Mouse (Mus musculus): ENCODE results near the gene Rap1gap.

Rap1gap gene

DNA sequence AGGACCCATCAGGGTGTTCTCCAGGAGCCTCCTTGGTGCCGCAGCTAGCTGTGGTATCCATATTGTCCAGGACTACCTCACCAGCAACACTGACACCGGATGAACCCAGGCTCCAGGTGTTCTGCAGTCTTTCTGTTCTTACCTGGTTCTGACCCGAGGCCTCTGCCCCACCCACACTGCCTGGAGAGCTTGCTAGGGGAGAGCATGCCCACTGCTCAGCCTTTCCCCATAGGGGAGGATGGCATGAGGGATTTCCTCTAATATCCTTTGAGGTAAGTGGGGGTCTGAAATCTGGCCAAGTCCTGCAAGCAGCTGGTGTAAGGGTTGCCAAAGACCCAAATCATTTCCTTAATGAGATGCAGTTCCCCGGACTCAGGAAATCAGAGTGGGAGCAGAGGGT, 1.0 kb upstream of the Rap1gap start:
- DNase-seq: no peak

DNA sequence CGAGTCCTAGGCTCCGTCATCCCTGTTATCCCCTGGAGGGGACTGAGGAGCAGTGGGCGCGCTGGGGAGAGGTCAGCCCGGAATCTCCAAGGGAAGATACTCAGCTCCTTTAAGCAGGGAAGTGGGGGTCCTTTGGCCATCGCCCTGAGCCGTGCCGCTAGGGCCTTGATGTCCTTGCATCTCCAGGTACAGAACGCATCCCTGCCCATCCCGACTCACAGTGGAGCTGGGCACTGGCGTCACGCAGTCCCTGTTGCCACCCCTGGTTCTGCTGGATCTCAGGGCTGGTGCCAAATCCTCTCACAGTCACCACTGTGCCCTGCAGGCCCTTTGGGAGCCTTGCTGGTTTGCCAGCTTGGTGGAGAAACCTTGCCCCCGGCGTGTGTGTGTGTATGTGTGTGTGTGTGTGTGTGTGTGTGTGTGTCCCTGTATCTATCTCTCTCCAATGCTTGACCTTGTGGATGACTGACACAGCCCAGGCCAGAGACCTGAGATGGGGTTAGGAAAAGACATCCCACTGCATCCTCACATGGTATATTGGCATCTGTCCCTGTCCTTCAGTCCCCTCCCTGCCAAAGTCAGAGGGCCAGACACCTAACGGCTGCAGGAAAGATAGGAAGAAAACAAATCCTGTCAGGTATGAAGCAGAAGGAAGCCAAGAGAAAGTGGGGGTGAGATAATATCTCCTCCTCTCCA, 602 bp downstream of the Rap1gap start:
- no peak for DNase-seq

DNA sequence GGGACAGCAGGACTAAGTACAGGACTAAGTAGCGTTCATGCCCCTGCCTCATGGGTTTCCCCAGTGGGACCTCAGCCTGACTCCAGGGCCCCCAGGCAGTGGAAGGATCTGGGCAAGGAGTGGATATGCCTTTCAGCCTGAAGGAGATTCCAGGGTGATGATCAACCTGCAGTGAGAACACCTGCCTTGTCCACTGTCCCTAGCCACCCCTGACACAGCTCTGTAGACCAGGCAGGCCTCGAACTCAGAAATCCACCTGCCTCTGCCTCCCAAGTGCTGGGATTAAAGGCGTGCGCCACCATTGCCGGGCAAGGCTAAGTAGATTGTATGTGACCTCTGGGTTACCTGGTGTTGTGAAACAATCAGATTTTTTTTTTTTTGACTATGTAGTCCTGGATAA, 1.3 kb downstream of the Rap1gap start:
- no peak for DNase-seq

DNA sequence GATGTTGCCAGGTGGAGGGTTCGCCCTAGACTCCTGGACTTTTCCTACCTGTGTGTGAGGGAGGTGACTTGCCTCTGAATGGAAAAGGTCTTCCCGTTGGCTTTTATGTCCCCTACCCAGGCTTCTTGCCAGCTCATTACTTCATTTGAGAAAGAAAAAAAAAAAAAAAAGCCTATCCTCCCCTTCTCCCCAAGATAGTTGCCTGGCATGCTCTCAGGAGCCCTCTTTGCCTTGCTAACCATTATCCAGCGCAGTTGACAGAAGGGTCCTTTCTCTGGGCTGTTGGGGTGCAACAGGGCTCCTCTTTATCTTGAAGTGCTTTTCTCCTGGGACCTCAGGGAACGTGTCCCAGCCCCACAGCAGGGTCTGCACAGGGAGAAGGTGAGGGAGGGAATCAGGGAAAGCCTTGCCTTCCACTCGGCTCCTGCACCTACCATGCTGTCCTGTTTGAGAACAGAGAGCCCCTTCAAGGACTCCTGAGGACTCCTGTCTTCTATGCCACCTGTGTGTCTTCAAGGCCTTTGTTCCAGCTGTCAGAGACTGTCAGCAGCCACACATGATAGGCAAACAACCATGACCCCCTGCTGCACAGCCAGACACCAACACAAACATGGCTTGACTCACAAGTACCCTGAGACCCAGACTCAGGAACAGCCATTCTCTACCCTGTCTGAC, 1.9 kb downstream of the Rap1gap start:
- DNase-seq: no peak

DNA sequence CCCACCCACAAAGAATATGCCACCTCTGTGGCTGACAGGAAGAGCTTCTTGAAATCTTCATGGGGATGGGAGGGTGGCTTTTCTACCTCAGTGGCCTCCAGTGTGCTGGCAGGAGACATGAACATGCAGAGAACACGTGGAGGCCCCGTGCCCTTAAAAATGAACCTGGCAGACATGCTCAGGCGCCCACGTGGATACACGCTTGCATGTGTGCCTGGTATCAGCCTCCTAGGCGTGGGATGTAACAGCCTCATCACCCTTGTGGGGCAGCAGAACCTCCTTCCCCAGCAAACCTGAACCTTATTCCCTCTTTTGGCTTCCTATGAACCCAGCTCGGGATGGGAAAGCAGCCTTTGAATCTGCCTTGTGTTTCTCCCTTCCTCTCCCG, 2.4 kb downstream of the Rap1gap start:
- no peak for DNase-seq

DNA sequence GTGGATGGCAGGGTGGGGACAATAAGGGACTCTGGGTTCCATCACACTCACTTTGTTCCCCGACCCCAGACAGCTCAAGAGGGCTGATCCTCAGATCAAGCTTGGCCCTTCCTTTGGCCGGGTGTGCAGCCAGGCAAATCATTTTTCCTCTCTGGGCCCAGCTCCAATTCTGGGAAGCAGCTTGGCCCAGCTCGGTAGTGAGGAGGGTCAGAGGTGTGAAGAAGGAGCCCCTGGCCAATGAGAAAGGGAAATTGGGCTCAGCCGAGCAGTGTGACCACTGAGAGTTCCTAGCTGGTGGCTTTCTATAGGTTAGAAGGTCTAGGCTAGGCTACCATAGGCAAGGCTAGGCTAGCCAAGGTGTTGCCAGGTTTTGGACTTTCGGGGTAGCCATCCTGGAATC, 3.2 kb downstream of the Rap1gap start:
- DNase-seq: peak; percentile 47 to 56

DNA sequence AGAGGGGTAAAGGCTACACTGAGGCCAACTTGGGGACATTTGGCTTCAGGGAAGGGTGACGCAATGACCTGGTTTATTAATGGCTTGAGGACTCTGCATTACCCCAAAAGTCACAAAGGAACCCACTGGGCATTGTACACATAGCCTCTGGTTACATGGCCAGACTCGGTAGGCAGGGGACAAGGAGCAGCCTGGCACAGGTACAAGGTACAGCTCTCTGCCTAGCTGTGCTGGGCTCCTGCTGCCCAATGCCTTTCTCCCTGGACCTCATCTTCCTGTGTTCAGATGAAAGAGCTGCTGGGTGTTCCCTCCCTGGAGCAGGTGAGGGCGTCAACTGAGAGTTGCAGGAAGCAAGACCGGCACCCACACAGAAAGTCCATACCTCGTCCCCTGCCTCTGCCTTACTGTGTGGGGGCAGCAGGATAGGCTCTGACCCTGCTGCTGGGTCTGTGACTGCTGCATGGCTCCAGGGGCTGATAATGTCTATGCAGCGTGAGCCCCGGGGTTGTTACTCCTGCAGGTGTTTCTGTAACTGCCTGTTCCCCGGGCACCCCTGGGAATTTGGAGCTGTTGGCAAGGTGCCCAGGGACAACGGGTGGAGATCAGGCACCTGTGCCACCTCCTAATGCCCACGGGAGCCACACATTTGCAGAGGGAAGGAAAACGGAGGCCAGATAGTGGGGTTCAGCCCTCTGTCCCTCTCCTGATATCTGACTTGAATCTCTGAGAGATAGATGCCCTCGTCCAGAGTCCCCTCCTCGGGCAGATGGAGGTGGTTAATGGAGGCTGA, 7.4 kb downstream of the Rap1gap start:
- DNase-seq: no peak

DNA sequence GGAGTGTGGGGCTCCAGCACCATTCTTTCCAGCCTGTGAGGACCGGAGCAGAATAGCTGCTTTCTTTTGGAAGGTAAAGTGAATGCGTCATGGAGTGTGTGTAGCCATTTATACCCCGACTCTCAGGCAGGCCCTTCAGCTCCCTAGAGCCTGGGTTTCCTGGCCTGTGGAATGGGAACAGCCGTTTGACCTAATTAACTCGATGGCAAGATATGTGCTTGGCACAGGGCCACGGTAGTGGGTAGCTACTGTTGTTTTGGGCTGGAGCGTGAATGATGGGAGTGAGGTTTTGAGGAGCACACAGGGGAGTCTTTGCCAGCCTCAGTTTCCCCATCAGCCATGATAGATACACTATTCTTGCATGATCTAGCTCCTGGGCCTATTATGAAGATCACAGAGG, 11.0 kb downstream of the Rap1gap start:
- DNase-seq: no peak

DNA sequence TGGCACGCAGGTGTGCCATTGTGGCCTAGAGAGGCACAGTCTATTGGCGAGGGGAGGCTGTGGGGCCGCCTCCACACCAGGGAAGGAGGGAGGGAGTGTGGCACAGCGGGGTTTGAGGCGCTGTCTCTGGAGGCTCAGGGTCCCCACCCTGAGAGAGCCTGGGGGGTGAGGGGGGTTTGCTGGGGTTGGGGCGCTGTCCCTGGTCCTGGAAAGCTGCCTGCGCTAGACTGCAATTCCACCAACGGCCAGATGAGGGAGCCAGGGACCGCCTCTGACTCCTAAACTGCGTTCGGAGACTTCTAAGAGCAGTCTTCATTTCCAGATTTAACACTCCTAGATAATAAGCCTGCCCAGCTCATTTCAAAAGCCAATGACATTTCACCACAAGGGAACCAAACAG, 11.5 kb downstream of the Rap1gap start:
- DNase-seq: peak; percentile 68 to 85

DNA sequence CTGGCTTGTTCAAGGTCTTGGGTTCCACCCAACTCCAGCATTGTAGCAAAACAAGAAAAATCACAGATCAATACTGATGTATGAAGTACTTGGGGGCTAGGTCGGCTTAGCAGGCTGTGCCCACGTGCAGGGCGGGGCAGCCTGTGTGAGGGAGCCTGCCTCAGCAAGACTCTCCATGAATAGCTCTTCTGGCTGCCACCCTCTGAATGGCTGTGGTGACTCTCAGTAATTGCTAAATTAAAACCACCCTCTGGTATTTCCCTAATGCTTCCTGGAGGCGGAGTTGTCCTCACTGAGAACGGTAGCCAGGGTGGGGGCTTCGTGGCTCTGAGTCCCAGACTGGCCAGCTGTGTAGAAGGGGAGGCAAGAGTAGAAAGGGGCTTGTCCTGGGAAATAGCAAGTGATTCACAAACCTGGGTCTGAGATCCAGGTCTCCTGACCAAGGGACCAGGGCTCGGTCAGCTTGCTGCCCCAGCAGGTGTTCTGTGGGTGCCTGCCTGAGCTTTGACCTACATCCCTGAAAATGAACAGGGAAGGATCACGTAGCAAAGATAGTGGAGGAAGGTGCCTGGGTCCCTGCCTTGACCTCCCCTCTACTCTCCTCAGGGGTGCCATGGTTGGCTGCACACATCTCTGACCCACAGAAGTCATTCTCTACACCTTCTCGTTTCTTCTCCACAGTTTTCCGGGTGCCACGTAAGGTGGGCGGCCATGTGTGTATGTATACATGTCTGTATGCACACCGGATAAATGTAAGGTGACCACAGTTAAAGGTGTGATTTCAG, 12.4 kb downstream of the Rap1gap start:
- DNase-seq: no peak

DNA sequence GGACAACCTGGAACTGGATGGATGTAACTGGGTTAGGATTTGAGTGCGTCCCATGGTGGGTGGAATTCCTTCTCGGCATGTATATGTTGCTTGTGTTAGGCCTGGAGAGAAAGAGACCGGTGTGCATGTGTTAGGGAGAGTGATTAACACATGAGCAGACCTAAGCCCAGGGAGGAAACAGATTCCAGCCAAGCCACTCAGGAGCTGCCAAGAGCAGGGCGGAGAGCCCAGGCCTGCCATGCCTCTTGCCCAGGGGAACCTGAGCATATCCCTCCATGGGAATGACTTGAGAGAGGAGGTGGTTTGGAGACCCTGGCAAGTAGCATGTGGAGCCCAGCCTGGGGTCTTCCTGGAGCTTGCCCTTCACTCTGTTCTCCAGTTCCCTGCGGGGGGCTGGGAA, 13.4 kb downstream of the Rap1gap start:
- DNase-seq: no peak

DNA sequence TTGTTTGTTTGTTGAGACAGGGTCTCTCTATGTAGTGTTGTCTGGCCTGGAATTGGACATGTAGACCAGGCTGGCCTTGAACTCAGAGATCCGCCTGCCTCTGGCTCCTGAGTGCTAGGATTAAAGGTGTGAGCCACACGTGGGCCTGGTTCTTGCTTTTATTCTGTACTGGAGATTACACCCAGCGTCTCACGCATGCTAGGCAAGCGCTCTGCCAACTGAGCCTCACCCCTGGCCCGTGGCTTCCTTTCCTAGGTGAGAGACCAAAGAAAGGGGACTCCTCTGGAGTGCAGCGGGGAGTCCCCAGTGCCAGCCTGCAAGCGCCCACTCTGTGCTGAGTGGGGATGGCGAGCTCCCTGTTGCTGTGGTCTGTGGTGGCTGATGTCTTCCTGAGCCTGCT, 14.0 kb downstream of the Rap1gap start:
- DNase-seq: no peak

DNA sequence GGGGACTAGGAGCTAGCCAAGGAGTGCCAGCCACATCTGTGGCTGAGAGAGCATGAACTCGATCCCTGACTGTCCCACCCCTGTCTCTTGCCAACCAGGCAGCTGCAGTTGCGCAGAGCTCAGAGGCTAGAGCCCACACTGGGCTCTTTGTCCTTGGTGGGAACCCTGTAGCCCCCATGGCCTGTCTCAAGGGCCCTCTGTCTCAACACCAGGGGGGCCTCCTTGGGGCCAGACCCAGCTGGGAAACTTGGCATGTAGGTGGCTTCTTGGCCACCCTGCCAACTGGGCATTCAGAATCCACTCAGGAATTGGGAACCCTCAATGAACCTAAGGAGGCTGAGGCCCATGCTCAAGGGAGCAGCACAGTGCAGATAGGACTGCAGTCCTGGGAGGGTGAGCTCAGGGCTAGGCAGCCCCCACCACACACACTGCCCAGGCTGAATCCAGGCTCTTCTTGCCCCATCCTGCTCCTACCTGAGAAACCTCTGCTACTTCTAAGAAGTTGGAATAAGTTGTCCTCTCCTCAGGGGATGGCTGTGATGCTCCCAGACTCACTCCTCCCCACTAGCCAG, 15.5 kb downstream of the Rap1gap start:
- DNase-seq: no peak

DNA sequence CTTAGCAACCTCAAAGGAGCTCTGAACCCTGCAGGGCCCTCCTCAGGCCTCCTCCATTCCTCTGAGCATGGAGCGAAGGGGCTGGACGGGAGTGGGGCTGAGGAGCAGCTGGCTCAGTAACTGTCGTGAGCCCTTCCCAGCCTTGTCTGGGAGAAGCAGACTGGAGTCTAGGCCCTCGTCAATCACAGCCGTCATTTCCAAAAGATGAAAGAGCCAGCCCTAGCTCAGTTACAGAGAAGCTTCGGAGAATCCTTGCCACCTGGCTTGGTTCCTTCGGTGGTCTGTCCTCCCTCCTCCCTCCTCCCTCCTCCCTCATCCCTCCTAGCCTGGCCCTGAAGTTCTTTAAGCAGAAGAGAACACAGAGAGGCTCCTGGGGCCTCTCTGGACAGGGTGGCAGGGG, 16.2 kb downstream of the Rap1gap start:
- no peak for DNase-seq

DNA sequence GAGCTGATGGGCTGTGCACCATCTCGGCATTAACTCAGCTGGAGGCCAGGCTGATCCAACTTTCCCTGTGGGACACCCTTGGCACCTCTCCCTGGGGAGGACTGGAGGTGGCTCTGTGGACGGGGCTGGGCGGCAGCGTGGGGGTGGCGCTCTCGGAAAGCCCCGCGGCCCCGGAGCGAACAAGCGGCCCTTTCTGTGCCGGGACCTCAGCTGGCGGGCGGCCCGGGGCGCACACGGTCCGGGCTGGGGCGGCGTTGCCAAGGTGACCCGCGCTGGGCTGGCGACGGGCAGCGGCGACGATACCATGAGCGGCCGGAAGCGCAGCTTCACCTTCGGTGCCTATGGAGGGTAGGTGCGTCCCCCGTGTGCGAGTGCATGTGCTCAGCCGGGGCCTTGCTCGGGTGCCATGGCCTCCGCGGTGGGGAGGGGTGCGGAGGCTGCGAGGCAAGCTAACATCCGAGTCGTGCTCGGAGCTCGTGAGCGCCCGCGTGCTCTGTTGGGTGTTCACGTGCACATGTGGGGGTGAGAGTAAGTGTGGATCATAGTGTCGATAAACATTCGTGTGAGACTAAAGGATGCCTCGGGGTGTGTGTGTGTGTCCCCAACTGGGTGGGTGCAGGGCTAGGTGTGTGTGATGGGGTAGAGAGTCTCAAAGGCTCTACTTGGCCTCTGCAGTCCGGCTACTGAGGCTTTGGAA, 17.0 kb downstream of the Rap1gap start:
- no peak for DNase-seq

DNA sequence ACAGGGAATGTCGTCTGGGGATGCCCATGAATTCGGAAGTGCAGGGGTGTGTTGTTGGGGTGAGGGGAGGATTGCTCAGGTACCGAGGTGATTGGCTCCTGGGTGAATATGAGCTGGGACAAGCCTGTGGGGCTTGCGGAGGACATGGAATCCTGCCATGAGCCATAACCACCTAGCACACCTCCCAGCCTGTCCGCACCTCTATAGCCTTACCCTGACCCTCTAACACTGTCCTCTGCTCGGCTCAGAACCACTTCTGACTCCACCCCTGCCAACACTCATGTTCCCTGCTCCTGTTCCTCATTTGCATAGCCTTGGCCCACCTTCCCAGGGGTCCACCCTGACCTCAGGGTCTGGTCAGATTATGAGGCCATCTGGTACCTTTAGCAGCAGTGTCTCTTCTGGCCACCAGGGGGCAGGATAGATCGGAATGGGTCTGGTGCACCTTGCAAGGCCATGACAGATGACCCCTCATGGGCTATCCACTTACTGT, 18.5 kb downstream of the Rap1gap start:
- DNase-seq: peak in 1 of 2 experiments; percentile 57

DNA sequence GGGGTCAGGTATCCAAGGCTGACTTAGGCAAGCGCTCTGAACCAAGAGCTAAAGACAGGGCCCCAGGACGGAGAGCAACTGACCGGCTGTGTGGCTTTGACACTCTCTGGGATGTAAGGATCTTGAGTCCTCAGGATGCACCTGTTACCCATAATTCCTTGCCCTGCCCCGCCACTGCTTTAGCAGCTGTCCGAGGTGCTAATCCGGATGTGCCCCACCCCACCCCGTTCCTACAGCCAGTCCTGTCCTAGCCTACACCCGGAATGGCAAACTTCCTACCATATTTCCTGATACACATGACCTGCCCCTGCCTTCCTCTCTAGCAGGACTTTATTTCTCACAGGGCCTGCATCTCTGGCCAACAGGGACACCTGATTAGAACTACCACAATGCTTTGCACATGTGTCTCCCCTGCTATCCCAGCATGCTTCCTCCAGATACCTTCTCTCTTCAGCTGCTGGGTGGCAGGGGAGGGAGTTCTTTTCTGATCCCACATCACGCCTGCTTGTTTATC, 20.4 kb downstream of the Rap1gap start:
- DNase-seq: no peak

DNA sequence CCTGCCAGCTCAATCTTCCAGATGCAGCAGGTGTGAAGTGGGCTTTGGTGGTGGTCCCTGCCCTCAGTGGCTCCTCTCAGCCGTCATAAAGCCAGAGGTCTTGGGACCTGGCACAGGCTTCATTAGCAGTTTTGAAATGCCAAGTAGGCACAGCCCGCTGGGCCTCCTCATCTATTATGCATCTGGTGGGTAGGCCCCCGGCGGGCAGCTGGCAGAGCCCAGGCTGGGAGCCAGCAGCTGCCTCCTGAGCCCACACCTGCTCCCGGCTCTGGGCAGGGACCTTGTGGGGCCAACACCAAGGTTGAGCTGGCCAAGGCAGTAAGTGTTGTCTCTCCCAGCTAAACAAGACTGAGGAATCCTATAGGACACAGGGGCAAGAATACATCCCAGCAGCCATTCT, 21.8 kb downstream of the Rap1gap start:
- no peak for DNase-seq

DNA sequence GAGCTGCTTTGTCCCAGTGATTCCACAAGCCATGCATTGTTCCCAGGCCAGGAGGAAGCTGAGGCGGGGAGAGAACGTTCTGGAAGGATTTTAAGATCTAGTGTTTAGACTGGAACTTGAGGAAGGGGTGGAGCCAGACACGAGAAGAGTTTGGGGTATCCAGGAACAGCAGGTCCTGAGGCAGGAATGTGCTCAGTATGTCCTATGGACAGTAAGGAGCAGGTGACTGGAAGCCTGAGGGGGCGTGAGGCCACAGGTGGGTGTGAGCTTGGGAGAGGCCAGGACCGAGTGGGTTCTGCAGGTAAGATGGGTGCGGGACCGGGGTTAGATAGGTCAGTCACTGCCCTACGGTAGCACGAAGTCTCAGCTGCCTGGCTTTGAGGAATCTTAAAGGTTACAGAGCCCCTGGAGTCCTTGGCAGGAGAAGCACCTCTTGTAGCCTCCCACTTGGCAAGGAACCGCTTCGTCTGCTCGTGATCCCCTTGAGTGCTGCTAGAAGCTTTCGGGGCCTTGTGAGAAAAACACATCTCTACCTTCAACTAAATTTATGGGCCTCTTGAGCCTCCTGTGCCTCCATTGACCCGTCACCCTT, 22.8 kb downstream of the Rap1gap start:
- DNase-seq: peak; percentile 55 to 80

DNA sequence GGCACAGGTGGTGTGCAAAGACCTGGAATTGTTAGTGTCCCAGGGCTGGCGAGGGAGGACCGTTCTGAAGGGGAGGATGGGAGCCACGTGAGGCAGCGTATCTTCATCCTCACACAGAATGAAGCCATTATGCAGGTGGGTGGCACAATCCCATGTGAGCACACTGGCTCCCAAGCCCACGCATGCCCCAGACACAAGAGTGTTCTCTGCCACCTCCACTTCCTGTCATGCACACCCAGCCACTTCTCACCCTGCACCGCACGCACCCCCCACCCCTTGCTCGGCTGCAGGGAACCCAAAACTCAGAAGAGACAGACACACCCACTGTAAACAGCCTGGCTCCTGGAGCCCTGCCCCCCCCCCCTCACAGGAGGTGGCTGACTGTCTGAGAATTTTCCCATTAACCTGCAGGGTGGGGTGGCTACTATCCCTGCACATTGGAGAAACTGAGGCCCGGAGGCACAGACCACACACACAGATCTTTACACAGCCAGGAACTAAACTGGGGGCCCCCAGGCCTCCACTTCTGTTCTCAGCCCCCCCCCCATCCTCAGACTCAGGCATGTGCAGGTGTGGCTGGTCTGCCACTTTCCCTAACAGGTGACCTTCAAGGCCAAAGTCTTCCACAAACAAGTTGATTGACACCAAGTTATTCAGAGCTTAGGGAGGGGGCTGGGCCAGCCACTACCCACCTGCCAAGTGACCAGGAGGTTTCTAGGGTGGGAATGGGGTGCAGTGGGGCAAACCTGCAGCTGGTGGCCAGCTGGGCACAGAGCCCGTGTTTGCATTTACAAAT, 27.8 kb downstream of the Rap1gap start:
- no peak for DNase-seq

DNA sequence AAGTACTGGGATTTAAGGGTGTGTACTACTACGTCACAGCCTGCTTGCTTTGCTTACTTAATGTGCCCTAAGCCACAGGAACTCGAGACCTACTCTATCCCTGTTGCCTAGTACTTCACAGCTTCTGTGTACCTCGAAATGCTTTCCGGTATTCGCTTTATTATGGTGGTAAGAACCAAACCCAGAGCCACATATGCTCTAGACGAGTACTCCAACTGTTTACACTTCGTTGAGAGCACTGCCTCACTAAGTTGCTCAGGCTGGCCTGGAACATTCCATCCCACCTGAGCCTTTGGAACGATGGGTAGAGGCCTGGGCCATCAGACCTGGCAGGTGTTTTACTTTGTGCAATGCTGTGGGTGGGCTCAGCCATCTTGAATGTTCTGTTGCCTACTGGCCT, 30.8 kb downstream of the Rap1gap start:
- no peak for DNase-seq
